Mouse (Mus musculus): ENCODE data around the gene Cdyl2.

DNA sequence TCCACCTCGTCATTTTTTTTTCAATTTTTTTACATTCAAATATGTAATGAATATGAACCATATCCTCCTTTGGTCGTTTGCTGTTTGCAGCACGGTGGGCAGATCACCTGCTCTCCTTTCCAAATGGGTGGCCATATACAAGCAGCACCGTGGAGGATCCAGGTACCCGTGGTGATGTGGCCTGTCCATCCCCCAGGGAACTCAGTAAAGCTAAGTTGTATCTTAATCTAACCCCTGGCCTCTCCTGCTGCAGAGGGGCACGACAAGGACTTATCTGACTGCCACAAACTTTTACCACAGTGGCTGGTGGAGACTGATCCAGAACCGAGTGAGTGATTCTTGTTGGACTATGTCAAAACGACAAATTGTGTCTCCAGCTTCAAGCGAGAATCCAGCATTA, 1.4 kb upstream of the Cdyl2 start:
- no peak for TF ChIP-seq POLR2A (IDR thresholded peaks at IDR 0.05; ENCODE audit: extremely low read depth, insufficient read depth, low read length)
- no peak for TF ChIP-seq CTCF (IDR thresholded peaks at IDR 0.05; ENCODE audit: extremely low read depth, insufficient read depth, low read length)

Measured in cortical plate, adult 2 months (tissue).